Mouse (Mus musculus): ENCODE data around the gene Shisal1.

- TF ChIP-seq ZC3H11A (IDR thresholded peaks at IDR 0.05; ENCODE audit: borderline replicate concordance, low read depth, low read length) (no peak), ZNF384 (IDR thresholded peaks at IDR 0.05; ENCODE audit: low read depth, low read length) (no peak), MAFK (IDR thresholded peaks at IDR 0.05; ENCODE audit: insufficient read depth, low read depth, low read length) (no peak), CHD2 (IDR thresholded peaks at IDR 0.05; ENCODE audit: low read depth, low read length) (no peak), HCFC1 (IDR thresholded peaks at IDR 0.05; ENCODE audit: borderline replicate concordance, insufficient read depth, low read length) (no peak)
Observed at GRCm38 (mm10) chr15:84349915-84350738, 96.8 kb downstream of the Shisal1 start.
